Mouse (Mus musculus) E14TG2a.4 (cell line): Measurements from ENCODE around the gene Rgs13.

Experiments used
- CTCF ChIP-seq: conservative IDR thresholded peaks from 2 replicates; pipeline ENCODE4 v1.5.1; 2014; ENCODE audit warnings: low read length
- POU5F1 ChIP-seq: IDR thresholded peaks from 2 replicates; pipeline ENCODE4 v1.6.1; 2014; ENCODE audit warnings: low read length, borderline replicate concordance

- TF ChIP-seq CTCF (no peak), POU5F1 (no peak)
Measured at GRCm38 (mm10) chr1:144090410-144090809, 86.8 kb downstream of the Rgs13 start.
